Mouse (Mus musculus): ENCODE measurements around the gene Sema7a.

GRCm38 (mm10) chr9:57998032-57998659 lies 58.2 kb downstream of the Sema7a start:
- TF ChIP-seq GATA1 (IDR thresholded peaks at IDR 0.05; ENCODE audit: borderline replicate concordance, low read length) (no peak), FLI1 (IDR thresholded peaks at IDR 0.05; ENCODE audit: low read length) (no peak)
